12 mouse cellular contexts compared by ENCODE assay signal in genomic region chr1:192557978-192558594, GRCm38 (mm10).
DNase-seq lines count a peak whose midpoint lies in the region; ATAC-seq lines count a peak whose summit lies in the region.
"Had no signal": no experiment of that assay in that cellular context is flagged by ENCODE, and none has a peak within 500 bp of the region (broad histone marks: within the 10 kb centered on the region; RNA-seq: fewer than 3 reads in every experiment).

No protein-coding gene starts in this region.

- no peaks in the 10 kb centered on the region for H3K27me3 ChIP-seq in forebrain, embryonic 15.5 days
- no peaks in the 10 kb centered on the region for H3K27me3 ChIP-seq in hindbrain, embryonic 15.5 days
- no peaks in the 10 kb centered on the region for H3K27me3 ChIP-seq in midbrain, embryonic 14.5 days (ENCODE audit: control insufficient read depth, insufficient read depth, low read length)
- H3K27me3 ChIP-seq: liver, embryonic 15.5 days had no signal

- no peaks in the 10 kb centered on the region for H3K36me3 ChIP-seq in forebrain, embryonic 15.5 days
- H3K36me3 ChIP-seq in hindbrain, embryonic 15.5 days = no peaks in the 10 kb centered on the region
- no peaks in the 10 kb centered on the region for H3K36me3 ChIP-seq in midbrain, embryonic 14.5 days (ENCODE audit: control insufficient read depth, insufficient read depth, low read length)
- H3K36me3 ChIP-seq: liver, embryonic 15.5 days had no signal

- peak; percentile 25 to 43 for DNase-seq in left cerebral cortex, adult 18-20 months (ENCODE audit: low spot score in 2 of 2)
- no peak for DNase-seq in left cerebral cortex, adult 11 months (ENCODE audit: low spot score)
- DNase-seq in midbrain, embryonic 14.5 days = no peak
- DNase-seq in heart, postnatal 36 days = no peak
- DNase-seq in adipocyte (ENCODE audit: low spot score) = no peak
- DNase-seq: heart, adult 18-20 months; kidney, postnatal 4 days had no signal

- no peaks in the 10 kb centered on the region for H3K9me3 ChIP-seq in forebrain, embryonic 15.5 days
- no peaks in the 10 kb centered on the region for H3K9me3 ChIP-seq in hindbrain, embryonic 15.5 days
- no peaks in the 10 kb centered on the region for H3K9me3 ChIP-seq in midbrain, embryonic 14.5 days (ENCODE audit: control insufficient read depth, low read length)
- H3K9me3 ChIP-seq: liver, embryonic 15.5 days had no signal

- H3K27ac ChIP-seq in forebrain, embryonic 15.5 days (replicated peaks) = no peak overlapping the region
- H3K27ac ChIP-seq in hindbrain, embryonic 15.5 days (replicated peaks) = no peak overlapping the region
- H3K27ac ChIP-seq in midbrain, embryonic 14.5 days (replicated peaks; ENCODE audit: low read depth, low read length) = no peak overlapping the region
- H3K27ac ChIP-seq: liver, embryonic 15.5 days had no signal

- H3K4me3 ChIP-seq in forebrain, embryonic 15.5 days = no peak overlapping the region
- no peak overlapping the region for H3K4me3 ChIP-seq in hindbrain, embryonic 15.5 days
- H3K4me3 ChIP-seq in midbrain, embryonic 14.5 days (replicated peaks; ENCODE audit: low read depth, low read length) = no peak overlapping the region
- H3K4me3 ChIP-seq: liver, embryonic 15.5 days had no signal

- ATAC-seq in forebrain, embryonic 15.5 days (replicated peaks) = peak; percentile 63; the same call in 1 of the 2 replicates
- ATAC-seq in hindbrain, embryonic 15.5 days (ENCODE audit: low FRiP score, low read depth) = peak; percentile 79; the same call in 1 of the 2 replicates
- ATAC-seq in midbrain, embryonic 14.5 days (ENCODE audit: low FRiP score, low TSS enrichment) = peak; percentile 66; the same call in 1 of the 2 replicates
- ATAC-seq in granulocyte monocyte progenitor cell, adult 5-6 weeks (replicated peaks; ENCODE audit: poor library complexity, severe bottlenecking) = no peak
- ATAC-seq: inflammation-experienced regulatory T-cells, adult 6 months had no signal

- H3K4me1 ChIP-seq in forebrain, embryonic 15.5 days = peaks cover 4% of the 10 kb centered on the region; the same call in 1 of the 2 replicates
- no peaks in the 10 kb centered on the region for H3K4me1 ChIP-seq in hindbrain, embryonic 15.5 days (replicated peaks)
- H3K4me1 ChIP-seq in midbrain, embryonic 14.5 days (ENCODE audit: control insufficient read depth, insufficient read depth, low read length) = peaks cover 13% of the 10 kb centered on the region
- H3K4me1 ChIP-seq: liver, embryonic 15.5 days had no signal

- WGBS in forebrain, embryonic 15.5 days = 54% methylated on average over 5 of the region's 5 CpGs
- 32% methylated on average over 5 of the region's 5 CpGs for WGBS in hindbrain, embryonic 15.5 days
- WGBS in midbrain, embryonic 14.5 days = 29% methylated on average over 5 of the region's 5 CpGs

- no peak overlapping the region for H3K9ac ChIP-seq in forebrain, embryonic 15.5 days (replicated peaks)
- H3K9ac ChIP-seq in hindbrain, embryonic 15.5 days = no peak overlapping the region
- no peak overlapping the region for H3K9ac ChIP-seq in midbrain, embryonic 14.5 days (replicated peaks; ENCODE audit: low read length)
- H3K9ac ChIP-seq: liver, embryonic 15.5 days had no signal

- no peak overlapping the region for H3K4me2 ChIP-seq in forebrain, embryonic 15.5 days (replicated peaks)
- no peak overlapping the region for H3K4me2 ChIP-seq in hindbrain, embryonic 15.5 days
- no peak overlapping the region for H3K4me2 ChIP-seq in midbrain, embryonic 14.5 days (ENCODE audit: low read length)
- H3K4me2 ChIP-seq: liver, embryonic 15.5 days had no signal

- intact Hi-C loops in heart, postnatal 36 days (cut with DNase I) = no loop called here

Comparison
In these comparisons a context has a peak if more than half of its experiments do, and no peak if none do; other contexts are left out.
1. DNase-seq: peak in left cerebral cortex, adult 18-20 months (2 of 2); none in left cerebral cortex, adult 11 months (single experiment), midbrain, embryonic 14.5 days (single experiment), heart, postnatal 36 days (0 of 2) and adipocyte (single experiment).